Mouse (Mus musculus): ENCODE data around the gene 4930519P11Rik. TPM values are rescaled to one million over a fixed set of nuclear protein-coding genes. Genes with fewer than 3 reads are reported as not detected.

4930519P11Rik gene
- polyA plus RNA-seq, 1 experiment, result 1.4 TPM

- H3K4me3 ChIP-seq (ENCODE audit: extremely low read depth, insufficient read depth, insufficient read length), result no peak overlapping the region
- no peaks in the 10 kb centered on the region for H3K4me1 ChIP-seq (ENCODE audit: control insufficient read depth, insufficient read depth, insufficient read length)
- peaks cover 11% of the 10 kb centered on the region for H3K36me3 ChIP-seq (ENCODE audit: control insufficient read depth, insufficient read depth, low read length)
- H3K27me3 ChIP-seq (ENCODE audit: control insufficient read depth, insufficient read depth, low read length), result no peaks in the 10 kb centered on the region
- 0 out of 2 replicates have a peak overlapping the region, but pooled peaks have one; percentile 18 for H3K27ac ChIP-seq (ENCODE audit: insufficient read depth, low read length)
- 91% methylated on average over 5 of the region's 5 CpGs for WGBS
- DNase-seq (ENCODE audit: low read depth in 1 of 2, low spot score in 2 of 2), result no peak
- no peak for TF ChIP-seq POLR2A (IDR thresholded peaks at IDR 0.05; ENCODE audit: low read depth, low read length)
- TF ChIP-seq CTCF (IDR thresholded peaks at IDR 0.05; ENCODE audit: extremely low read depth, insufficient read depth, insufficient read length, insufficient replicate concordance), result no peak
Observed at GRCm38 (mm10) chr2:154633039-154633742, 20.0 kb upstream of the 4930519P11Rik start.

GRCm38 (mm10) chr2:154632203-154632780 lies 19.1 kb upstream of the 4930519P11Rik start:
- Histone ChIP-seq H3K36me3 (ENCODE audit: control insufficient read depth, insufficient read depth, low read length) (peaks cover 6% of the 10 kb centered on the region), H3K4me3 (ENCODE audit: extremely low read depth, insufficient read depth, insufficient read length) (peak overlapping the region; percentile 30), H3K27me3 (ENCODE audit: control insufficient read depth, insufficient read depth, low read length) (no peaks in the 10 kb centered on the region), H3K27ac (ENCODE audit: insufficient read depth, low read length) (peak overlapping the region; percentile 56; the same call in 1 of the 2 replicates), H3K4me1 (ENCODE audit: control insufficient read depth, insufficient read depth, insufficient read length) (no peaks in the 10 kb centered on the region)
- TF ChIP-seq CTCF (IDR thresholded peaks at IDR 0.05; ENCODE audit: extremely low read depth, insufficient read depth, insufficient read length, insufficient replicate concordance) (no peak), POLR2A (IDR thresholded peaks at IDR 0.05; ENCODE audit: low read depth, low read length) (no peak)
- DNase-seq (ENCODE audit: low read depth in 1 of 2, low spot score in 2 of 2), result no peak
- 84% methylated on average over 16 of the region's 16 CpGs for WGBS

GRCm38 (mm10) chr2:154630531-154630930 lies 17.3 kb upstream of the 4930519P11Rik start:
- no peak overlapping the region for H3K27ac ChIP-seq (ENCODE audit: insufficient read depth, low read length)
- no peak for DNase-seq (ENCODE audit: low read depth in 1 of 2, low spot score in 2 of 2)
- H3K36me3 ChIP-seq (ENCODE audit: control insufficient read depth, insufficient read depth, low read length), result peaks cover 6% of the 10 kb centered on the region
- H3K4me3 ChIP-seq (ENCODE audit: extremely low read depth, insufficient read depth, insufficient read length), result no peak overlapping the region
- TF ChIP-seq POLR2A (IDR thresholded peaks at IDR 0.05; ENCODE audit: low read depth, low read length) (no peak), CTCF (IDR thresholded peaks at IDR 0.05; ENCODE audit: extremely low read depth, insufficient read depth, insufficient read length, insufficient replicate concordance) (no peak)
- H3K27me3 ChIP-seq (ENCODE audit: control insufficient read depth, insufficient read depth, low read length), result no peaks in the 10 kb centered on the region
- 91% methylated on average over 5 of the region's 5 CpGs for WGBS
- H3K4me1 ChIP-seq (ENCODE audit: control insufficient read depth, insufficient read depth, insufficient read length), result no peaks in the 10 kb centered on the region

- no peaks in the 10 kb centered on the region for H3K4me1 ChIP-seq (ENCODE audit: control insufficient read depth, insufficient read depth, insufficient read length)
- no peak for DNase-seq (ENCODE audit: low read depth in 1 of 2, low spot score in 2 of 2)
- no peaks in the 10 kb centered on the region for H3K27me3 ChIP-seq (ENCODE audit: control insufficient read depth, insufficient read depth, low read length)
- TF ChIP-seq POLR2A (IDR thresholded peaks at IDR 0.05; ENCODE audit: low read depth, low read length) (no peak), CTCF (IDR thresholded peaks at IDR 0.05; ENCODE audit: extremely low read depth, insufficient read depth, insufficient read length, insufficient replicate concordance) (no peak)
- H3K36me3 ChIP-seq (ENCODE audit: control insufficient read depth, insufficient read depth, low read length), result peaks cover 5% of the 10 kb centered on the region
- H3K27ac ChIP-seq (ENCODE audit: insufficient read depth, low read length), result no peak overlapping the region
- no peak overlapping the region for H3K4me3 ChIP-seq (ENCODE audit: extremely low read depth, insufficient read depth, insufficient read length)
Observed at GRCm38 (mm10) chr2:154624137-154624536, 10.9 kb upstream of the 4930519P11Rik start.

- H3K36me3 ChIP-seq (ENCODE audit: control insufficient read depth, insufficient read depth, low read length), result peaks cover 2% of the 10 kb centered on the region; the same call in 1 of the 2 replicates
- no peak for DNase-seq (ENCODE audit: low read depth in 1 of 2, low spot score in 2 of 2)
- no peaks in the 10 kb centered on the region for H3K4me1 ChIP-seq (ENCODE audit: control insufficient read depth, insufficient read depth, insufficient read length)
- 84% methylated on average over 5 of the region's 5 CpGs for WGBS
- TF ChIP-seq CTCF (IDR thresholded peaks at IDR 0.05; ENCODE audit: extremely low read depth, insufficient read depth, insufficient read length, insufficient replicate concordance) (no peak), POLR2A (IDR thresholded peaks at IDR 0.05; ENCODE audit: low read depth, low read length) (no peak)
- H3K27me3 ChIP-seq (ENCODE audit: control insufficient read depth, insufficient read depth, low read length), result no peaks in the 10 kb centered on the region
- H3K27ac ChIP-seq (ENCODE audit: insufficient read depth, low read length), result no peak overlapping the region
- H3K4me3 ChIP-seq (ENCODE audit: extremely low read depth, insufficient read depth, insufficient read length), result no peak overlapping the region
Observed at GRCm38 (mm10) chr2:154621684-154622083, 8.4 kb upstream of the 4930519P11Rik start.

- Histone ChIP-seq H3K27ac (ENCODE audit: insufficient read depth, low read length) (no peak overlapping the region; the same call in 1 of the 2 replicates), H3K4me3 (ENCODE audit: extremely low read depth, insufficient read depth, insufficient read length) (no peak overlapping the region), H3K4me1 (ENCODE audit: control insufficient read depth, insufficient read depth, insufficient read length) (peaks cover 5% of the 10 kb centered on the region), H3K27me3 (ENCODE audit: control insufficient read depth, insufficient read depth, low read length) (no peaks in the 10 kb centered on the region), H3K36me3 (ENCODE audit: control insufficient read depth, insufficient read depth, low read length) (no peaks in the 10 kb centered on the region)
- WGBS, result 85% methylated on average over 3 of the region's 3 CpGs
- TF ChIP-seq POLR2A (IDR thresholded peaks at IDR 0.05; ENCODE audit: low read depth, low read length) (no peak), CTCF (IDR thresholded peaks at IDR 0.05; ENCODE audit: extremely low read depth, insufficient read depth, insufficient read length, insufficient replicate concordance) (no peak)
- DNase-seq (ENCODE audit: low read depth in 1 of 2, low spot score in 2 of 2), result no peak
Observed at GRCm38 (mm10) chr2:154617061-154617460, 3.8 kb upstream of the 4930519P11Rik start.

- H3K27me3 ChIP-seq (ENCODE audit: control insufficient read depth, insufficient read depth, low read length), result no peaks in the 10 kb centered on the region
- H3K36me3 ChIP-seq (ENCODE audit: control insufficient read depth, insufficient read depth, low read length), result no peaks in the 10 kb centered on the region
- TF ChIP-seq POLR2A (IDR thresholded peaks at IDR 0.05; ENCODE audit: low read depth, low read length) (no peak), CTCF (IDR thresholded peaks at IDR 0.05; ENCODE audit: extremely low read depth, insufficient read depth, insufficient read length, insufficient replicate concordance) (no peak)
- H3K27ac ChIP-seq (ENCODE audit: insufficient read depth, low read length), result peak overlapping the region; percentile 16; the same call in 1 of the 2 replicates
- peaks cover 5% of the 10 kb centered on the region for H3K4me1 ChIP-seq (ENCODE audit: control insufficient read depth, insufficient read depth, insufficient read length)
- peak in 1 of 2 experiments; percentile 19 for DNase-seq (ENCODE audit: low read depth in 1 of 2, low spot score in 2 of 2)
- no peak overlapping the region for H3K4me3 ChIP-seq (ENCODE audit: extremely low read depth, insufficient read depth, insufficient read length)
- WGBS, result 29% methylated on average over 5 of the region's 5 CpGs
Observed at GRCm38 (mm10) chr2:154615674-154616073, 2.4 kb upstream of the 4930519P11Rik start.

Measured in spleen, adult 2 months (tissue).